Mouse (Mus musculus) lung, adult 2 months (tissue): ENCODE measurements at regions not wholly inside any gene's neighbourhood (a gene's known extent, or its start where the extent isn't known, plus 50 kb on each side); places are given as distances from the start of the nearest gene placed in this dataset.

Experiments
- DNase-seq: peaks from one replicate; pipeline ENCODE4 v3.0.0; 2022
- H3K4me1 ChIP-seq: fragments of 200-500 bp; 2 replicates; pipeline ENCODE4 v1.6.1; 2011; ENCODE audit warnings: low read length; ENCODE audit not compliant: control insufficient read depth, insufficient read depth
- H3K4me3 ChIP-seq: fragments of 200-500 bp; replicated peaks from 2 replicates; pipeline ENCODE3; 2011; ENCODE audit warnings: low read depth, mild to moderate bottlenecking, control low read depth, low read length; ENCODE audit errors: extremely low read depth
- CTCF ChIP-seq: fragments of 200-500 bp; IDR thresholded peaks from 2 replicates; pipeline ENCODE4 v1.5.1; 2011; ENCODE audit warnings: mild to moderate bottlenecking, low read length, control low read depth; ENCODE audit not compliant: insufficient read depth
- POLR2A ChIP-seq: fragments of 200-500 bp; IDR thresholded peaks from 2 replicates; pipeline ENCODE4 v1.6.1; 2011; ENCODE audit warnings: low read depth, mild to moderate bottlenecking, control low read depth, low read length, borderline replicate concordance; ENCODE audit errors: extremely low read depth
- WGBS: fragments of 180-500 bp; shearing (Covaris S2); methylation state at CpG from one replicate; pipeline ENCODE4 v1.1.7; 2018; 5-methylcytosine and 5-hydroxymethylcytosine counted together

- TF ChIP-seq CTCF: no peak
- no peak for TF ChIP-seq POLR2A
- Histone ChIP-seq H3K4me3 (no peak overlapping the region), H3K4me1 (no peaks in the 10 kb centered on the region)
- DNase-seq: no peak
- WGBS: 79% methylated on average over 6 of the region's 6 CpGs
These were observed 106.9 kb upstream of the Gk2 start for GRCm38 (mm10) chr5:97563724-97564123.

GRCm38 (mm10) chr5:97554274-97554673 lies 97.5 kb upstream of the Gk2 start:
- no peak for DNase-seq
- Histone ChIP-seq H3K4me1 (no peaks in the 10 kb centered on the region), H3K4me3 (no peak overlapping the region)
- WGBS: 55% methylated on average over 6 of the region's 6 CpGs
- no peak for TF ChIP-seq POLR2A
- no peak for TF ChIP-seq CTCF

GRCm38 (mm10) chr5:97553122-97553521 lies 96.3 kb upstream of the Gk2 start:
- DNase-seq: no peak
- no peak for TF ChIP-seq POLR2A
- peak; percentile 51; the same call in 1 of the 2 replicates for TF ChIP-seq CTCF
- WGBS: 61% methylated on average over 3 of the region's 3 CpGs
- Histone ChIP-seq H3K4me1 (no peaks in the 10 kb centered on the region), H3K4me3 (no peak overlapping the region)

- Histone ChIP-seq H3K4me1 (no peaks in the 10 kb centered on the region), H3K4me3 (no peak overlapping the region)
- 30% methylated on average over 3 of the region's 3 CpGs for WGBS
- no peak for DNase-seq
- TF ChIP-seq CTCF (no peak), POLR2A (no peak)
These were observed 80.9 kb upstream of the Gk2 start for GRCm38 (mm10) chr5:97537492-97538257.

GRCm38 (mm10) chr5:97533733-97534132 lies 76.9 kb upstream of the Gk2 start:
- no peak overlapping the region for H3K4me3 ChIP-seq
- H3K4me1 ChIP-seq: no peaks in the 10 kb centered on the region
- TF ChIP-seq CTCF (no peak), POLR2A (no peak)
- WGBS: 72% methylated on average over 5 of the region's 5 CpGs
- DNase-seq: no peak

- WGBS: 89% methylated on average over 5 of the region's 5 CpGs
- no peak for DNase-seq
- H3K4me1 ChIP-seq: no peaks in the 10 kb centered on the region
These were observed 70.7 kb upstream of the Gk2 start for GRCm38 (mm10) chr5:97527555-97527954.

More at GRCm38 (mm10) chr5:97527555-97527954, 70.7 kb upstream of the Gk2 start:
- TF ChIP-seq CTCF (no peak), POLR2A (no peak)
- no peak overlapping the region for H3K4me3 ChIP-seq
